Mouse (Mus musculus): ENCODE results near the gene Jund.

DNA sequence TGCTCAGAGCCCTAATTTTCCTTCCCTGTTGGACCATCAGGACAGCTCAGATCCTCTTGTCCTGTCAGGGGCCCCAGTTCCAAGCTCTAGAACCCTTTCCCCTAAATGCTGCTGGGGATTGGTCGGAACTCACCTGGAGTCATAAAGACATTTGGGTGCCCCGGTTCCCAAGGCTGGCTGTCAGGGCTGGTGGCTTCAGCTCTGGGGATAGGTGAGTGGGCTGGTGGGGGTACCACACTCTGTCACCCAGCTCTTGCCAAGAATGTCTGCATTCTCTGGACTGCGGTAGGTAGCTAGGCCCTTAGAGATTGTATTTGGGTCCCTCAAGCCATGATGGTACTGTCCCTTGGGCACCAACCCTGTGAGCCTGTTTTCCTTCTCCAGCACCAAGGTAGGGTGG, 4.5 kb downstream of the Jund start, which contains the start of gene Iqcn:
- no peak for TF ChIP-seq CTCF (IDR thresholded peaks at IDR 0.05)
- TF ChIP-seq EP300 (IDR thresholded peaks at IDR 0.05), result no peak
